Mouse (Mus musculus) adrenal gland, adult (tissue): ENCODE measurements around the gene Slc38a8.

Experiments
- DNase-seq, 2 experiments: peaks; one replicate each; pipeline ENCODE4 v3.0.0; 2022 to 2023; ENCODE audit warnings: low spot score in 1 of 2; ENCODE audit not compliant: inconsistent age in 2 of 2

Gene Slc38a8

GRCm38 (mm10) chr8:119501598-119501997 is at the start of gene Slc38a8:
TSS of gene Slc38a8 (minus strand) at chr8:119501698.
- DNase-seq = no peak

- DNase-seq = peak in 1 of 2 experiments; percentile 51
These were observed 47.1 kb upstream of the Slc38a8 start for GRCm38 (mm10) chr8:119548560-119549113.

GRCm38 (mm10) chr8:119547019-119547691 is 45.7 kb upstream of the Slc38a8 start:
- DNase-seq = no peak

GRCm38 (mm10) chr8:119545791-119546190 is 44.3 kb upstream of the Slc38a8 start:
- no peak for DNase-seq

GRCm38 (mm10) chr8:119545180-119545579 is 43.7 kb upstream of the Slc38a8 start:
- DNase-seq = no peak

GRCm38 (mm10) chr8:119544606-119545005 is 43.1 kb upstream of the Slc38a8 start:
- DNase-seq = no peak

GRCm38 (mm10) chr8:119531973-119532372 is 30.5 kb upstream of the Slc38a8 start:
- no peak for DNase-seq

GRCm38 (mm10) chr8:119531397-119531796 is 29.9 kb upstream of the Slc38a8 start:
- no peak for DNase-seq

- DNase-seq = peak; percentile 49 to 72
These were observed 29.4 kb upstream of the Slc38a8 start for GRCm38 (mm10) chr8:119530937-119531336.

GRCm38 (mm10) chr8:119528762-119529161 is 27.3 kb upstream of the Slc38a8 start:
- DNase-seq = no peak

GRCm38 (mm10) chr8:119520102-119520501 is 18.6 kb upstream of the Slc38a8 start:
- DNase-seq = no peak

GRCm38 (mm10) chr8:119516674-119517073 is 15.2 kb upstream of the Slc38a8 start:
- DNase-seq = no peak

GRCm38 (mm10) chr8:119515767-119516166 is 14.3 kb upstream of the Slc38a8 start:
- no peak for DNase-seq

- no peak for DNase-seq
These were observed 13.4 kb upstream of the Slc38a8 start for GRCm38 (mm10) chr8:119514940-119515339.

GRCm38 (mm10) chr8:119513405-119513804 is 11.9 kb upstream of the Slc38a8 start:
- DNase-seq = no peak

- no peak for DNase-seq
These were observed 10.2 kb upstream of the Slc38a8 start for GRCm38 (mm10) chr8:119511722-119512121.

GRCm38 (mm10) chr8:119510471-119510870 is 9.0 kb upstream of the Slc38a8 start:
- DNase-seq = no peak

- DNase-seq = no peak
These were observed 4.6 kb upstream of the Slc38a8 start for GRCm38 (mm10) chr8:119506106-119506505.

- DNase-seq = no peak
These were observed 4.0 kb upstream of the Slc38a8 start for GRCm38 (mm10) chr8:119505488-119505887.

GRCm38 (mm10) chr8:119503191-119503767 is 1.8 kb upstream of the Slc38a8 start:
- no peak for DNase-seq

GRCm38 (mm10) chr8:119502111-119502510 is 613 bp upstream of the Slc38a8 start:
- DNase-seq = no peak

- DNase-seq = no peak
These were observed 1.7 kb downstream of the Slc38a8 start for GRCm38 (mm10) chr8:119499836-119500235.
